Comparison of ENCODE assay signal across 28 mouse cellular contexts in the genomic region with DNA sequence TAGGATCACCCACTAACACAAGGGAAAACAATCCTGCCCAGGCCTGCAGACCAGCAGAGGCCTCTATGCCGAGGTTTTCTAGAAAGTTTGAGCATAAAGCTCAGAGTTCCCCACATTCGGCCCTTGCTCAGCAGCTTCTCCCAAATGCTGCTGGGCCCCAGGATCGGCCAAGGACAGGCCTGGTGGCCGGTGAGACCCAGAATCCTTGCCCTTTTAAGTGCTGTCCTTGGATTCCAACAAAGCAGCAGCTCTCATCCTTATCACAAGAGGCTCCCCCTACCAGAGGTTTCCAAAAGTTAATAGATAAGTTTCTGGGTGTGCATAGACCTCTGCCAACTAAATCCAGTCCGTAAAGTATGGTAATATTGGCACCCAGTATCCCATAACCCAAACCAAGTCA. TPM values are rescaled to one million over a fixed set of nuclear protein-coding genes. Genes with fewer than 3 reads are reported as not detected.
"Had no signal": no experiment of that assay in that cellular context is flagged by ENCODE, and none has a peak within 500 bp of the region (broad histone marks: within the 10 kb centered on the region; RNA-seq: fewer than 3 reads in every experiment).

No protein-coding gene starts in this region.

- H3K4me2 ChIP-seq: limb, embryonic 13.5 days; liver, embryonic 12.5 days; liver, embryonic 15.5 days; lung, embryonic 15.5 days; midbrain, embryonic 12.5 days; midbrain, embryonic 15.5 days; neural tube, embryonic 12.5 days; neural tube, embryonic 15.5 days had no signal

- H3K4me3 ChIP-seq: layer of hippocampus, adult 2 months; limb, embryonic 10.5 days; limb, embryonic 13.5 days; liver, embryonic 12.5 days; liver, embryonic 15.5 days; lung, embryonic 15.5 days; midbrain, embryonic 12.5 days; midbrain, embryonic 15.5 days; neural tube, embryonic 12.5 days; neural tube, embryonic 15.5 days had no signal

- H3K9ac ChIP-seq: limb, embryonic 13.5 days; liver, embryonic 12.5 days; liver, embryonic 15.5 days; lung, embryonic 15.5 days; midbrain, embryonic 12.5 days; midbrain, embryonic 15.5 days; neural tube, embryonic 12.5 days; neural tube, embryonic 15.5 days had no signal

- H3K27me3 ChIP-seq: limb, embryonic 13.5 days; liver, embryonic 15.5 days; lung, embryonic 15.5 days; midbrain, embryonic 12.5 days; midbrain, embryonic 15.5 days; neural tube, embryonic 12.5 days; neural tube, embryonic 15.5 days had no signal

- H3K27ac ChIP-seq: kidney, postnatal 0 days; layer of hippocampus, adult 2 months; limb, embryonic 10.5 days; limb, embryonic 13.5 days; liver, embryonic 12.5 days; liver, embryonic 15.5 days; lung, embryonic 15.5 days; macrophage; midbrain, embryonic 12.5 days; midbrain, embryonic 15.5 days; neural tube, embryonic 12.5 days; neural tube, embryonic 15.5 days; stomach, postnatal 0 days had no signal

- H3K4me1 ChIP-seq: limb, embryonic 10.5 days; limb, embryonic 13.5 days; liver, embryonic 12.5 days; liver, embryonic 15.5 days; lung, embryonic 15.5 days; midbrain, embryonic 12.5 days; midbrain, embryonic 15.5 days; neural tube, embryonic 12.5 days; neural tube, embryonic 15.5 days had no signal

- DNase-seq: kidney, postnatal 25 days; layer of hippocampus, adult 9-11 months; liver; lung, adult 18-20 months; lung, postnatal 14 days; right cerebral cortex, adult 18-20 months; right cerebral cortex, postnatal 14 days; right cerebral cortex, postnatal 4 days; thymus, adult 2 months; thymus, postnatal 14 days; thymus, postnatal 4 days had no signal

- H3K9me3 ChIP-seq: limb, embryonic 10.5 days; limb, embryonic 13.5 days; liver, embryonic 12.5 days; liver, embryonic 15.5 days; lung, embryonic 15.5 days; midbrain, embryonic 12.5 days; midbrain, embryonic 15.5 days; neural tube, embryonic 12.5 days; neural tube, embryonic 15.5 days had no signal

- ATAC-seq: liver, embryonic 12.5 days; midbrain, embryonic 15.5 days had no signal

RNA-seq across cellular contexts. Expression of gene 1700022I11Rik, which starts 4.5 kb away (rescaled TPM):
- total RNA-seq: layer of hippocampus, adult 2 months; layer of hippocampus, postnatal 25 days; left cerebral cortex, adult 18-20 months; left cerebral cortex, postnatal 25 days; megakaryocyte, adult 5-6 weeks had no signal
- polyA plus RNA-seq: thymus, adult 2 months had no signal
